Mouse (Mus musculus) erythroblast, adult 5-6 weeks (primary cell): ENCODE data around the gene Csde1. TPM values are rescaled to one million over a fixed set of nuclear protein-coding genes. Genes with fewer than 3 reads are reported as not detected.

Source experiments
- ATAC-seq: replicated peaks from 2 replicates; pipeline ENCODE4 v1.8.0; 2016; ENCODE audit warnings: moderate number of reproducible peaks, mild to moderate bottlenecking, moderate TSS enrichment, inconsistent platforms; ENCODE audit not compliant: poor library complexity, low FRiP score, severe bottlenecking
- total RNA-seq, 2 experiments: library from RNA; stranded (forward) in 1 of 2; stranded (reverse) in 1 of 2; fragments of 150-400 nt in 1 of 2; fragments of 200-764, 138-1000 nt in 1 of 2; gene quantifications; 2 replicates each; pipeline versions ENCODE4 v1.2.3 to v1.2.4; 2015 to 2017; ENCODE audit warnings: low replicate concordance in 2 of 2

Gene Csde1
- total RNA-seq (2015; ENCODE audit: low replicate concordance) (84.4 and 89.9 TPM in 2 replicates), total RNA-seq (2017; ENCODE audit: low replicate concordance) (216 and 294 TPM in 2 replicates)

DNA sequence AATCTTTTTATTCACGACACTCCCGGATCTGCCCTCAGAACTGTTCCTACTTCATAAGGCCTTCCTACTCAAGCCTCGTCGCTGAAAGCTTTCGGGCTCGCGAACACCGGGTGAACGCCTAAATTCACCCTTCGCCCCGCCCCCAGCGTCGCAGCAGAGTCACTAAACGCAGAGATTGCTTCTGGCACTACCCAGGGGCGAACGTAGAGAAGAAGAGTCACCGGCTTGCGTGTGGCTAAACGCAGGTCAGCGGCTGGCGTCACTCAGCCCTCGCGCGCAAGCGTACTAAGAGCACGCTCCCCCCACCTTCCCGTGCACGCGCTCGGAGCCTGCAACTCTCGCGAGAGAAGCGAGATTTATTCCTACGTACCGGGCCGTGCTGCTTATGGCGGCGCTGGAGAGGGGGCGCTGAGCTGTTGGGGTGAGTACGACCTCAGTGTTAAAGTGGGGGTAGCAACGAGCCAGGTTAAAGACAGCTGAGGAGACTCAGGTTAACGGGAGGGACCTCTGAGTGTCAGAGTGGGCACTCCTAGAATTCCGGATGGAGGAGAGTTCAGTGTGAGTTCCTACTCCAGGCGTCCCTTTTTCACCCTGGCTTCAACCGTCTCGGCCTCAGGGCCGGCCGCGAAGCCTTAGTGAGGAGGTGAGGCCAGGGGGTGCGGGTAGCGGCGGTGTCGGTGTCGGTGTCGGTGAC, at the start of gene Csde1:
Csde1 (plus strand) TSS at position 178 of the 694 bp plus-strand sequence.
- peak; percentile 96 for ATAC-seq

DNA sequence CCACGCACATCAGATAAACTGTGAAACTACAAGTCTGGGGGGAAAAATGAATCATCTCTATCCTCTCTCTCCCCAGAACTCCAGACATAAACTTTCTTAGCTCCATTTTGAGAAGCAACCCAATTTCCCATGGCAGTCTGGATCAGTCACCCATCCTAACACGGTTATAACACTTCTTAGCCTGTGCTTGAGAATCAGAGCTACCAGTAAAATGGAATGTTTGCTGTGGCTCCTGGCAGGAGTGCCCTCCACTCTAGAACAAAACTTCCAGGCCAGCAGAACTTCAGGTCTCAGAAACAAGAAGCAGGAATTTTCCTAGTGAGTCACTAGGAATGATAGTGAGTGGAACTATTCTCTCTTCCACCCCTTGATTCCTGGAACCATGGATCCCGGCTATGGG, 49.7 kb upstream of the Csde1 start:
- ATAC-seq, result no peak

DNA sequence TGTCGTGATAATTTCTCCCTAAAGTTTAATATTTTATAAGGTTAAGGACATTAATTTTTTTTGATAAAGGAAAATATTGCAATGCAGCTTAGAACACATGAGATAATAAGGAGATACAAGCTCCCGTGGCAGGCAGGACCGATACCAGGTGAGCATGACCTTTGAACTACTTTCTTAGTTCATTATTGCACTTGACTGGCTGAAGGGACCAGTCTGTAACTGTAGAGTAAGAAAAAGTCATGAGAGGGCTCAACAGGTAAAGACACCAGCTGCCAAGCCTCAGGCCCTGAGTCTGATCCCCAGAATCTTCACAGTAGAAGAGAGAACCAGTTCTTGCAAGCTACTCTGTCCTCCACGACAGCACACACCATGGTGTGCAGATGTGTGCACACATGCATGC, 43.3 kb upstream of the Csde1 start:
- no peak for ATAC-seq

DNA sequence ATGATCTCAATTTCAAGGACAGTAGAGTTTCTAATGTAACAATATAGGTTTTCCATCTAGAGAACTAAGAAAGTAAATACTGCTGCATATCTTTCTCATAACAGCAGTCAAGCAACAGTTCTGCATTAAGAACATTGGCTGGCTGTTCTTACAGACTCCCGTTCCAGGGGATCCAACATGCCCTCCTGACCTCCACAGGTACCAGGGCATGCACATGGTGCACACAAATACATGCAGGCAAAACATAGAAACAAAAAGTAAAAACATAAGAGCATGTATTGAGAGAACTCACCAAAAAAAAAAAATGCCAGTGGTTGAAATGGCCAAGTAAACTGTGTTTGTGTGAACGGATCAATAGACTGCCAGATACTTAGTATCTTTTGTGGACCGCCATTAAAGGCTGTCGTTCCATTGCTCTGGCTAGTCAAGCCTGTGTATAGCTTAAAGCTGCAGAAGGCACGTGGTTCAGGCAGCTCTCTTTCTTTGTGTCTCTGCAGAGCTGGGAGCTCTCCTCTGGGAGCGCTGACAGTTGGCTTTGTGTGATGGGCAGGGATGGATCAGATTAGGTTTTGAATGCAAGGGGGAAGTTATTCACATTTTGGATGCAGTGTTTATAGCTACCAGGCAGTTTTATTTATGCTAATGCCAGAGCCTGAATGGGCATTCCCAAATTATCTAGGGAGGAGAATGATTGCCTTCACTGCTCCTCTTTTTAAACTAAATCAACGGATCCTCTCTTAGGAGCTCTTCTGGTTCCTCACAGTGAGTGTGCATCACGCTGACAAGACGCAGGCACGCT, 40.5 kb upstream of the Csde1 start:
- ATAC-seq, result no peak

DNA sequence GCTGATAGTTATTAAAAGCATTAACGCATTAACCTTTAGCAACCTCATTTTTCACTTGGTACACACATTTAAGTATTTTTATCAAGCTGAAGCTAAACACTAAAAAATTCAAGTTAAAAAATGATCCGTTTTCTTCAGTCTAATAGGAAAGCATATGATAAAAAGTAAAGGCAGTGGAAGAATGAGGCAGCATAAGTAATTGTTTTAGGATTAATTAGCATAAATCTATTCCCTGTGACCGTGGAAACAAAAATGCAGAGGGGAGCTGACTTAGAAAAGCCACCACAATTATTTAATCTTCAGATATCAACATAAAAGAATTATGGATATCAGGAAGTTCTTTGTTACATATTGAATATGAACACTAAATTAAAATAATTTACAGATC, 39.9 kb upstream of the Csde1 start:
- no peak for ATAC-seq

DNA sequence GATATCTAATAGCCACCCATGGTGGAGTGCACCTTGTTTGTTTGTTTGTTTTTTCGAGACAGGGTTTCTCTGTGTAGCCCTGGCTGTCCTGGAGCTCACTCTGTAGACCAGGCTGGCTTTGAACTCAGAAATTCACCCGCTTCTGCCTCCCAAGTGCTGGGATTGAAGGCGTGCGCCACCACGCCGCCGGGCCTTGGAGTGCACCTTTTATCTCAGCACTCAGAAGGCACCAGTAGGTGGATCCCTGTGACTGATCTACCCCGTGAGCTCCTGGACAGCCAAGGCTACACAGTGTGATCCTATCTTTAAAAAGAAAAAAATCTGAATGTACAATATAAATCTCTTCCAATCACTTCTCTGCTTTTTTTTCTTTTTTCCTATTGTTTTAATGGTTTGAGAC, 29.2 kb upstream of the Csde1 start:
- no peak for ATAC-seq

DNA sequence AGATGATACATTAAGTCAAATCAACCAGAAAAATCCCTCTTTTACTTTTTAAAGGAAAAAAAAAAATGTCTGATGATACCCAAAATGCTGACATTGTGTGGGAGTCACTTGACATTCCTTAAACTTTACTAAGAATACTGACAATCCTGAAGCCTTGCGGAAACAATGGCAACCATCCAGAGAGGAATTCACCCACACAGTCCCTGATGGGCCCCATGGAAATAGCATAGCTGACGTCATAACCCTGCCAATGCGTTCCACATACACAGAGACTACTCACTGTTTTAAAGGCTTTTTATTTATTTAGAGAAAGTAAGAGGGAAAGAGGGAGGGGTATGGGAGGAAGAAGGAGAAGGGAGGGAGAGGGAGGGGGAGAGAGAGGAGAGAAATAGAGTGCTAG, 27.3 kb upstream of the Csde1 start:
- ATAC-seq, result no peak

DNA sequence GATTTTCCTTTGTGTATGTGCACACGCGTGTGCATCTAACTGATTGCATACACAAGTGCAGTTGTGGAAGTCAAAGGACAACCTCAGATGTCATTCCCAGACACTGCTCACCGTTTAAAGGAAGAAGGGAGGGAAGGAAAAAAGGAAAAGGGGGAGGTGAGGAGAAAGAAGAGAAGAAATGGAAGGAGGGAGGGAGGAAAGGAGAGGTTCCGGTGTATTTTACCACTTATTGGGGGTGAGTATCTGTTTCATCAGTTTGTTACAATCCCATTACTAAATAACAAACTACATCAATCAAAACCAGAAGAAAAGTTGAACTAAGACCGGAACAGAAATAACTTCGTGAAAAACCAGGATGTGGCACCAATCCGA, 25.0 kb upstream of the Csde1 start:
- no peak for ATAC-seq

DNA sequence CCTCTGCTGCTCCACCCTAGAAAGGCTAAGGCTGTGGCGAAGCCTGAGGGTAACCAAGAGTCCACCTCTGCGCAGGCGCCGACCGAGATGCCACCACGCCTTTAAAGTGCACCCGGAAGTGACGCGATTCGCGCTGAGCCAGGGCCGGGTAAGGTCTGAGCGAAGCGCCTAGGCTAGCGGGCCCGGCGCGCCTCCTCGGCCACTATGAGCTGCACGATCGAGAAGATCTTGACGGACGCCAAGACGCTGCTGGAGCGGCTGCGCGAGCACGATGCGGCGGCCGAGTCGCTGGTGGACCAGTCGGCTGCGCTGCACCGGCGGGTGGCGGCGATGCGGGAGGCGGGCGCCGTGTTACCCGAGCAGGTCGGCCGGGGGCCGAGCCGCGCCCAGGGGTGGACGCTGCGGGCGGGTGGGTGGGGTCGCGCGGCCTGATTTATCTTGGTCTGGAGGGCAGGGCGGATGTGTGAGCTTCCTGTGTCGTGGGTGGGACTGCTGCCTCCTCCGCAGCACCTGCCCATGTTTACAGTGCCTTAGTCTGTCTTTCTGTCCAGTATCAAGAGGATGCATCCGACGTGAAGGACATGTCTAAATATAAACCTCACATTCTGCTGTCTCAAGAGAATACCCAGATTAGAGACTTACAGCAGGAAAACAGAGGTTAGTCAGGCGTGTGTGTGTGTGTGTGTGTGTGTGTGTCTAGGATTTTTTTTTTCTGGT, 24.5 kb upstream of the Csde1 start, which contains the start of gene Sike1:
Sike1 (plus strand) TSS at position 104 of the 717 bp plus-strand sequence.
- ATAC-seq, result peak; percentile 99

DNA sequence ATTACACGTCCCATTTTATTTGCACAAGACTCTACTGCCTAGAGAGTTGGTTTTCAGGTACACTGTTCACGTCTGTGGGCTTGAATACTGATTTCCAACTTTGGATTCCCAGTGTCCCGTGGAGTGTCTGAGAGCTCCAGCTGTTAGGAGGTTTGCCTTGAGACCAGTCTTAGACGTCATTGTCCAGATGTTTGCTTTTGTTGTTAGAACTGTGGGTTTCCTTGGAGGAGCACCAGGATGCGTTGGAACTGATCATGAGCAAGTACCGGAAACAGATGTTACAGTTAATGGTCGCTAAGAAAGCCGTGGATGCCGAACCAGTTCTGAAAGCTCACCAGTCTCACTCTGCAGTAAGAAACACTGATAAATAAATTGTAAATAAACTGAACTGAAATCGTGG, 23.2 kb upstream of the Csde1 start:
- ATAC-seq, result no peak

DNA sequence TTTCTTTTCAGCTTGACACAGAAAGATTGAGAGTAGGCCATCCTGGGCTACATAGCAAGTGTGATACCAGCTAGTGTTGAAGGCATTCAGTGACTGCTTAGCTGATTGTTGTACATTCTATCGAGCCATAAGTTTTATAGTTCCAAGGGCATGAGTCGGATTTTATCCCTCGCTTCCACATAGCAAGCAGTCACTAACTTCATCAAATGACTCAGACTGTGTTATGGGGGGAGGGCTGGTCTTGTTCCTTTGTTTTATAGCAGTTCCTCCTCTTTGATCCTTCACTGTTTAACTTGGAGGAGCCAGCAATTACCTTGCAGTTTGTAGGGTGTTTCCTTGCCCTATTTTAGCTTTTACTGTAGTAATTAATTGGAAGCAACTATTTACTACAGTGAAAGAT, 22.6 kb upstream of the Csde1 start:
- no peak for ATAC-seq

DNA sequence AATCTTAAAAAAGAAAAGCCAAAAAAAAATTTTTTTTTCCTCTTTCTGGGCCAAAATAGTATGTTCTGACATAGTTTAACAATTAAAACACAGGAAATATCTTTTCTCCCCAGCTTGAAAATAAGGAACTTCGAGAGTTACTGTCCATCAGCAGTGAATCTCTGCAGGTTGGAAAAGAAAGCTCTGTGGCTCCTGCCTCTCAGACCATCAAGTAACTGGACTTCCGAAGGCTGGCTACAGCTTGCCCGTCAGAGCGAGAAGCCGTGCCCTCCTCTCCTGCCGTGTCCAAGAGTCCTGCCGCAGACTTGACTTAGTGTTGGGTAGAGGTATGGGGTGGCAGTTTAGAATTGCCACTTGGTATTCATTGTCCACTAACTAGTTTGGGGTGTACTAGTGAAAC, 18.6 kb upstream of the Csde1 start:
- no peak for ATAC-seq

DNA sequence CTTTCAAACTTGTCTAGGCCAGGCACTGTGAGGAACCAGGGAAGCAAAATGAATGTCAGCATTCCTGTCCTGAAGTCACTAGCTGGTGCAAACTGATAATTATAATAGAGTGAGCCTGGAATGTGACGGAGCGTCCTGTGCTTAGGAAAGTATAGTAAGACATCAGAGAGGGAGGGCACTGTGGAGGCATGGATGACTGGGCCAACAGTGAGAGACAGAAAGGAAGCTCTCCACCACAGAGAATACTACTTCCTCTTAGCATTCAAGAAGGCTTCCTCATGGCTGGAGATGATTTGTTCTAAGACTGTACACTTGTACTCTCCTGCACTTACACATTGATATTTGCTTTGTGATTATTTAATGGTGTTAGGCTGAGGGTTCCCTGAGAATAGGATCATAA, 2.9 kb upstream of the Csde1 start:
- no peak for ATAC-seq

DNA sequence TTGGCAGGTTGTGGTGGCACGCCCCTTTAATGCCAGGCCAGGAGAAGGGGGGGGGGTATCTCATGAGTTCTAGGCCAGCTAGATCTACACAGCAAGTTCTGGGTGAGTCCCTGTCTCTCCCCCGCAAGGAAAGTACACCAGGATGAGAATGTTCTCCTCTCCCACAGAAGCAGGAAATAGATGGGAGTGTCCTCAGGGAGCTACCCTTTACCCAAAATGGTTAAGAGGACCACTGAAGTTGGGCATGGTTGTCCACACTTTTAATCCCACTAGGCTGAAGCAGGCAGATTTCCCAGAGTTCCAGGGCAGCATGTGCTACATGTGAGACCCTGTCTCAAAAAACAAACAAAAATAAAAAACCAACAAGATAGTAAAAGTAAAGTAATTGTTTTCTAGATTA, 764 bp upstream of the Csde1 start:
- no peak for ATAC-seq

DNA sequence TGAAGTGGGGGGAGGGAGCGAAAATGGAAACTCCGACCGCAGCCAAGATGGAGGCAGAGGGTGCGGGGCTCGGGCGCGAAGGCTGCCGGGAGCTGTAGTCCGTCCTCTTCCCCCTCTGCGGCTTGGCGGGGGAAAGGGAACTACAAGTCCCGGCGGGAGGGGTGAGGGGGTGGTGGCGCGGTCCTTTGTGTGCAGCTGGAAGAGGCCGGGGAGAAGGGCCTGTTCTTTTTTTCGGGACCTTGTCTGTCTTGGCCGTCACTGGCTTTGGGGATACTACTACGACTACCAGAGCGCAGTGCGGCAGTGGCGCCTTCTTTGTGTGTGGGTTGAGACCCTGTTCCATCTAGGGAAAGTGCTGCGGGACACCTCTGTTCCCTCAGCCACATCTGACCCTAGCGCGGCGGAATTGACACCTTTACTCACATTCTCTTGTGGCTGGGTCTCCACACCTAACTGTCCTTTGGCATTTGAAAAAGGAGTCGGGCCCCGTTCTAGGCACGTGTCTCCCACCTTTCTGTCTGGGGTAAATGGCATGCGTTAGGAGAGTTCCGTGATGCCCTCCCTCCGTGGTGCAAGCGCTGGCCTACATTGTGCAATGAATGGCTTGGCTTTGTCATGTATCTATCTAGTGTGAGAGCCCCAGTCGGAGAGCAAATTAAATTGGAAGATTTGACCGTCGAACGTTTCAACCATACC, 865 bp downstream of the Csde1 start:
- peak; percentile 87 for ATAC-seq

DNA sequence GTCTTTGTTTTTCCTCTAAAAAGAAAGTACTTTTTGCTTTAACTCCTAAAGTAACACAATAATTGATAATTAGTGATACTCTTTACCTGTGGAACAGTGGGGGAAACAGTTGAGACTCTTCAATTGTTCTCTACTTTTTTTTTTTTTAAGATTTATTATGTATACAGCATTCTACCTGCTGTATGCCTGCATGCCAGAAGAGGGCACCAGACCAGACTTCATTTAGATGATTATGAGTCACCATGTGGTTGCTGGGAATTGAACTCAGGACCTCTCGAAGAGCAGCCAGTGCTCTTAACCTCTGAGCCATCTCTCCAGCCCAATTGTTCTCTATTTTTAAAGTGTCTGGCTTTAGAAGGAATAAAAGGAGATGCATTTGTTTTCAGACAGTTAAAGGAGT, 5.9 kb downstream of the Csde1 start:
- 0 out of 2 replicates have a peak, but pooled peaks have one; percentile 59 for ATAC-seq

DNA sequence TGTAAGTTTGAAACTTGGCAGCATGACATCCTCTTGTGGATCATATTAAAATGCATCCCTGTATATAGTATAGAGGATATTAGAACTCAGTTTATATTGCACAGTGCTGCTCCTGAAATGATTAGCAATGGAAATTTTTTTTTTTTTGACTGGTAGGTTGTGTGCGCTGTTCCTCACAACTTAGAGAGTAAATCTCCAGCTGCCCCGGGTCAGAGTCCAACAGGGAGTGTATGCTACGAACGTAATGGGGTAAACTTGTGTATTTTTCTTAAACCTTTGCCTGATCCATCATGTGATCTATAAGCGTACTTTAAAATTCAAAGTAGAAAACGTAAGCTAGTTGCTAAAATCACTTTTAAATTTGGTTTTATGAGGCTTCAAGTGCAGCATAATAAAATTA, 20.1 kb downstream of the Csde1 start:
- ATAC-seq, result no peak

DNA sequence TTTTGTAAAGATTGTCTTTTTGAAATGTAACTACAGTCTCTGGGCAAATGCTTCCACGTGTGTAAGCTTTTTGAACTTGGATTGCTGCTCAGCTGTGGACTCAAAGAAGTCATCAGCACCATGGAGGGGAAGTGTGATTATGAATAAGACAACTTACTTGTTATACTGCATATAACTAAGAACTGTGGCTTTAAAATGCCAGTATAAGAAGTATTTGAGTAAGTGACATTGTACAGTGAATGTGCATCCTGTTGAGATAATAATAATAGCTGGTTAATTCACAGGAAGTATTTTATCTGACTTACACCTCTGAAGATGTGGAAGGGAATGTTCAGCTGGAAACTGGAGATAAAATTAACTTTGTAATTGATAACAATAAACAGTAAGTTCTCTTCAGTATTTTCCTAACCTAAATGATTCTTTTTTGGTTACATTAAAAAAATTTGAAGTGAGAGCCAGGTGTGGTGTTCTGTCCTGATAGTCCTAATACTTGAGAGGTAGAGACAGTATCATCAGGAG, 20.7 kb downstream of the Csde1 start:
- ATAC-seq, result no peak

DNA sequence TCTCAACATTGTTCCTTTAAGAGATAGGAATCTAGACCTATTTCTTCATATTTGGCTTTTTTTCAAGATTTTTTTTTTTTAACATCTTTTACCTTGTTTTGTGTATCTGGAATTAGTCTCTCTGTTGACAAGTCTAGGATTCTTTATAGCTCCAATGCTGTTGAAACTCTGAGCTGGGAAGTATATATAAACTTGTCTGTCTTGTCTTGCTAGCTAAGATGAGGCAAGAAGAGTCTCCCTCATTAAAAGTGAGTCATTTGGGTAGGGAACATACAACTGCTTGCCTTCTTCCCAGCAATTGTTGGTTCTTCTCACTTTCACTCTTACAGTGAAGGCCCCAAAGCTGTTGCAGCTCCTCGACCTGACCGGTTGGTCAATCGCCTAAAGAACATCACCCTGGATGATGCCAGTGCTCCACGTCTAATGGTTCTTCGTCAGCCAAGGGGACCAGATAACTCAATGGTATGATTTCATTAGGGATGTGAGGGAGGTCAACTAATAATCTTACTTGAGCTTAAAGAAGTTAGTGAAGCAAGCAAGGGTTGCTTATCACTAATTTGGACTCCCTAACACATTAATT, 35.9 kb downstream of the Csde1 start:
- no peak for ATAC-seq

DNA sequence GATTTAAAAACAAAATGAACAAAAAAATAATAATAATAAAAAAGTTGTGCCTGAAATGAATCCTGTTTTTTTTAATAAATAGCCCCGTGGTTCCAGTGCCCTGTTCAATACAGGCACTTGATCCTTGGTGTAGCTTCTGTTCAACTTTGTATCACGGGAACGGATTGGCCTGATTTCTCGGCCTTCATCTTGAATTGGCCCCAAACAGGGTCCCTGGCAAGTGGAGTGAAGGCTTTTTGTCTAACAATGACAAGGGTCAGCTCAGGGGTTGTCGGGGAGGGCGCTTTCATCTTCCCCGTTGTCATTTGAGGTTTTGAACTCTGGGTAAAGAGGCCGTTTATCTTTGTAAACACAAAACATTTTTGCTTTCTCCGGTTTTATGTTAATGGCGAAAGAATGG, 37.5 kb downstream of the Csde1 start:
- no peak for ATAC-seq
